Mouse (Mus musculus): Measurements from ENCODE around the gene Usp43.
A peak's percentile ranks its signal among the peaks of the same experiment; 100 is the strongest.

Gene Usp43

GRCm38 (mm10) chr11:67811535-67811934 lies 110.4 kb downstream of the Usp43 start:
- DNase-seq (ENCODE audit: low read depth, low spot score), result no peak

GRCm38 (mm10) chr11:67808051-67808450 lies 113.9 kb downstream of the Usp43 start:
- DNase-seq (ENCODE audit: low read depth, low spot score), result no peak

DNA sequence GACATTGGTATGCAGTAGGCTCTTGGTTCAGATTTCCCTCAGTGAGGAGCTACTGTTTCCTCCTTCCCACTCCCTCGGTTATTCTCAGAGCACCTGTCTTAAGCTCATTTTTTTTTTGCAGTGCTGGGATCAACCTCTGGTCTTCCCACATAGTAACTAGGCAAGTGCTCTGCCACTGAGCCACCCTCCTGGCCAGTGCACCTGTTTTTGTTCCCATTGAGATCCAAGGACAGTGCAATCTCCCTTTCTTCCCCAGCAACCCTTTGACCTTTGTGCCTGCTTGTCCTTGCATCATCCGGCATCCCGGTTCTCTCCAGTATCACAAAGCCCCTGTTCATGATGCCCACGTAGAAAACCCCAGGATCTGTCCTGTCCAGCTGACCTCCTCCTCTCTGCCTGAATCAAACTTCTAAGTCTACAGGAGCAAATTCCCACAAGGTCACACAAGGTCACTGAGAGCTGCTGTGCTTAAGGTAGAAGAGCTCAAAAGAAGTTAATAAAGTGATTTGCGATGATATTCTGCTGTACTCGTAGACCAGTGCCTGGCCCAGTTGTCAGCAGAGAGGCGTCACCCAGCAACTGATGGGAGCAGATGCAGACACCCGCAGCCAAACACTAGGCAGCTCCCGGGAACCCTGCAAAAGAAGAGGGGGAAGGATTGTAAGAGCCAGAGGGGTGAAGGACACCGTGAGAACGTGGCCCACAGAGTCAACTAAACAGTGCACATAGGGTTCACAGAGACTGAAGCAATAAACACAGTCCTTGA lies 114.9 kb downstream of the Usp43 start:
- no peak for DNase-seq (ENCODE audit: low read depth, low spot score)

DNA sequence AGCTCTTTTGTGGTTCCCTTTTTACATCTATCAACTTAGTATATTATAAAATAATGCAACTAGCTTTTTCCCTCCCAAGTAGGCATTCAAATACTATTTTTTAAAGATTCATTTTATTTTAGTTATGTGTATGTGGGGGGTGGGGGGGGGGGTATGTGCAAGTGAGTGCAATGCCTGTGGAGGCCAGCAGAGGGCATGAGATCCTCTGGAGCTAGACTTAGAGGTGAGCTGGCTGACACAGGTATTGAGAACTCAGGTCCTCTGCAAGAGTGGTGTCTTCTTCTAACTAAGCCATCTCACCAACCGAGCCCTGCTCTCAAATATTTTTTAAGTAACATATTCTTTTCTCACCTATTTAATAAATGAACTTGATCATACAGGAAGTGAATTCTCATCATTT lies 116.4 kb downstream of the Usp43 start:
- peak; percentile 9 for DNase-seq (ENCODE audit: low read depth, low spot score)
